Mouse (Mus musculus) C2C12 (cell line): ENCODE data around the gene Ckb.
"Not testable (repeated sequence)": the region's sequence is repeated elsewhere in the genome, so short reads cannot be mapped to it uniquely, and the experiment has no call there.

Source experiments
- CTCF ChIP-seq: IDR thresholded peaks from one replicate; pipeline ENCODE4 v1.5.1; 2011; ENCODE audit not compliant: control insufficient read depth, insufficient read depth, insufficient read length
- MYOG ChIP-seq: IDR thresholded peaks from one replicate; pipeline ENCODE4 v1.6.1; 2011; ENCODE audit not compliant: control insufficient read depth, insufficient read length; ENCODE audit errors: extremely low read depth
- USF1 ChIP-seq: IDR thresholded peaks from one replicate; pipeline ENCODE4 v1.6.1; 2011; ENCODE audit warnings: low read depth, mild to moderate bottlenecking, control low read depth, moderate library complexity

- TF ChIP-seq CTCF, USF1, MYOG: not testable (repeated sequence)
These were observed 41.7 kb upstream of the Ckb start for GRCm38 (mm10) chr12:111713880-111714279.
